Mouse (Mus musculus): ENCODE data around the gene Smap2. TPM values are rescaled to one million over a fixed set of nuclear protein-coding genes. Genes with fewer than 3 reads are reported as not detected.

Smap2 gene
- polyA plus RNA-seq, 1 experiment from 2014 or later: 23.2 TPM

DNA sequence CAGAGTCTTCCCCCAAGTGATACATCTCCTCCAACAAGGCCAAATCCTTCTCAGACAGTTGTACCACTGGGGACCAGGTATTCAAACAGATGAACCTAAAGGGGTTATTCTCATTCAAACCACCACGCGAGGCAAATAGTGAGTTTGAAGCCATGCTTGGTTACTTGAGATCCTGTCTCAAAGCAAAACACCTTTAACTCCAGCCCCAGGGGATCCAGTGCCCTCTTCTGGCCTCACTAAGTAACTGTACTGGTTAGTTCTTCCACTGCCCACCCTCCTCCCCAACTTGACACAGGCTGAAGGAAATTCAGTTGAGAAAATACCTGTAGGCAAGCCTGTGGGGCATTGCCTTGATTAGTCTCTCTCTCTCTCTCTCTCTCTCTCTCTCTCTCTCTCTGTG lies 16.0 kb upstream of the Smap2 start:
- Histone ChIP-seq H3K4me1 (replicated peaks; ENCODE audit: control insufficient read depth, insufficient read depth, low read length) (no peaks in the 10 kb centered on the region), H3K36me3 (ENCODE audit: control insufficient read depth, insufficient read depth) (no peaks in the 10 kb centered on the region), H3K27ac (ENCODE audit: low read depth, low read length) (no peak overlapping the region), H3K9ac (ENCODE audit: low read depth, low read length) (no peak overlapping the region), H3K4me3 (ENCODE audit: low read depth, low read length) (no peak overlapping the region), H3K27me3 (replicated peaks; ENCODE audit: control insufficient read depth, insufficient read depth, low read length) (no peaks in the 10 kb centered on the region), H3K4me2 (replicated peaks; ENCODE audit: low read depth) (no peak overlapping the region), H3K9me3 (ENCODE audit: control insufficient read depth) (no peaks in the 10 kb centered on the region)
- no peak for ATAC-seq
- 73% methylated on average over 2 of the region's 2 CpGs for WGBS
- peak; percentile 60 for TF ChIP-seq CTCF (IDR thresholded peaks at IDR 0.05; ENCODE audit: low read depth)

DNA sequence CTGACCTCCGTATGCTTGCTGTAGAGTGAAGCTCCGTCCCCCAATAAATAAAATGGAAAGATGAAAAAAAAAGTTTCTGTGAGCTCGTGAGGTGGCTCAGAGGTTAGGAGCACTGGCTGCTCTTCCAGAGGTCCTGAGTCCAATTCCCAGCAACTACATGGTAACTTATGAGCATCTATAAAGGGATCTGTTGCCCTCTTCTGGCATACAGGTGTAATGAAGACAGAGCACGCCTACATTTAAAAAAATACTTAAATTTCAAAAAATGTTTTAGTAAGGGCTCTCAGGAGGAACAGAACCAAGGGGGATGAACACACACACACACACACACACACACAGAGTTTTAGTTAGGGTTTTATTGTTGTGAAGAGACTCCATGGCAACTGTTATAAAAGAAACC lies 14.4 kb upstream of the Smap2 start:
- no peak overlapping the region for H3K27ac ChIP-seq (ENCODE audit: low read depth, low read length)
- H3K9me3 ChIP-seq (ENCODE audit: control insufficient read depth): no peaks in the 10 kb centered on the region
- WGBS: 48% methylated on average over 4 of the region's 4 CpGs
- H3K36me3 ChIP-seq (ENCODE audit: control insufficient read depth, insufficient read depth): no peaks in the 10 kb centered on the region
- no peak for ATAC-seq
- no peaks in the 10 kb centered on the region for H3K27me3 ChIP-seq (replicated peaks; ENCODE audit: control insufficient read depth, insufficient read depth, low read length)
- H3K4me3 ChIP-seq (ENCODE audit: low read depth, low read length): no peak overlapping the region
- no peaks in the 10 kb centered on the region for H3K4me1 ChIP-seq (replicated peaks; ENCODE audit: control insufficient read depth, insufficient read depth, low read length)
- no peak overlapping the region for H3K9ac ChIP-seq (ENCODE audit: low read depth, low read length)
- TF ChIP-seq CTCF (IDR thresholded peaks at IDR 0.05; ENCODE audit: low read depth): peak; percentile 62
- H3K4me2 ChIP-seq (replicated peaks; ENCODE audit: low read depth): no peak overlapping the region

DNA sequence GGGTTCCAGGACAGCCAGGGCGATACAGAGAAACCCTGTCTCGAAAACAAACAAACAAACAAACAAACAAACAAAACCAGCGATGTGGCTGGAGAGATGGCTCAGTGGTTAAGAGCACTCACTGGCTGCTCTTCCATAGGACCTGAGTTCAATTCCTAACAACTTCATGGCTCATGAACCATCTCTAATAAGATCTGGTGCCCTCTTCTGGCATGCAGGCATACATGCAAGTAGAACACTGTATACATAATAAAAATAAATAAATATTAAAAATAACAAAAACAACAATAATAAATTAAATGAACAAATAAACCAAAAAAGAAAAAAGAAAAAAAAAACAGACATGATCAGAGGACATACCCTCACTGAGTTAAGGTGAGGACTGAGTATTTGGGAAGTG lies 12.6 kb upstream of the Smap2 start:
- Histone ChIP-seq H3K4me3 (ENCODE audit: low read depth, low read length) (no peak overlapping the region), H3K9ac (ENCODE audit: low read depth, low read length) (no peak overlapping the region), H3K4me1 (replicated peaks; ENCODE audit: control insufficient read depth, insufficient read depth, low read length) (no peaks in the 10 kb centered on the region), H3K27me3 (replicated peaks; ENCODE audit: control insufficient read depth, insufficient read depth, low read length) (no peaks in the 10 kb centered on the region), H3K36me3 (ENCODE audit: control insufficient read depth, insufficient read depth) (no peaks in the 10 kb centered on the region), H3K9me3 (ENCODE audit: control insufficient read depth) (no peaks in the 10 kb centered on the region), H3K27ac (ENCODE audit: low read depth, low read length) (no peak overlapping the region), H3K4me2 (replicated peaks; ENCODE audit: low read depth) (no peak overlapping the region)
- WGBS: 60% methylated on average over 3 of the region's 3 CpGs
- TF ChIP-seq CTCF (IDR thresholded peaks at IDR 0.05; ENCODE audit: low read depth): 0 out of 2 replicates have a peak, but pooled peaks have one; percentile 32
- no peak for ATAC-seq

DNA sequence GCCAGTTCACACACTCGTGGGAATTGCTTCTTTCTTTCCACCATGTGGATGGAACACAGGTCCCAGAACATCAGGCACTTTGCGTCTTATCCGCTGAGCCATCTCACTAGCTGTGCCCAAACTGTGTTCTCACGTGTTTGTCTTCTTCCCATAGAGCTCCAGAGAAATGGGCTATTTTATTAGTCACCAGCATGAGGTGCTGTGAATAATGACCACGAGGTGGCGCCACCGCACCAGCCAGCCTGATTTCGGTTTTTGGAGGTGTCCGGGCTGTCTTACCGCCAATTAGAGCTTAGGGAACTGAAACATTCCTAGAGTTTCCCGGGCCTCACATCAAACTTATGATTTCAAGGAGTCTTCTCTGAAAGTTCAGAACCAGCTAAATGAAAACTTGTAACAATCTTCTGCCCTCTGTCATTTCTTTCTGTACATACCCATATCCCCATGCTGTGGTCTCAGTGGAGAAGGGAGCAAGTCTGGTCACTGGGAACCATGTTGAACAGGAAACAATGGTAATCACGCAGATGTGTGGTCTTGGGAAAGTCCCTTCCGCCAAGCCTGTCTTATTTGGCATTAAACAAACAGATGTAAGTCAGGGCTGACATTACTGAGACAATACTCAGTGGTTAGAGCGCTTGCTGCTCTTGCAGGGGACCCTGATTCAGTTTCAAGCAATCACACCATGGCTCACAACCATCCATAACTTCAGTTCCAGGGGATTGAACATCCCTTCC lies 11.8 kb upstream of the Smap2 start:
- TF ChIP-seq CTCF (IDR thresholded peaks at IDR 0.05; ENCODE audit: low read depth): peak; percentile 88
- H3K36me3 ChIP-seq (ENCODE audit: control insufficient read depth, insufficient read depth): no peaks in the 10 kb centered on the region
- no peaks in the 10 kb centered on the region for H3K9me3 ChIP-seq (ENCODE audit: control insufficient read depth)
- H3K4me3 ChIP-seq (ENCODE audit: low read depth, low read length): no peak overlapping the region
- 28% methylated on average over 14 of the region's 14 CpGs for WGBS
- no peaks in the 10 kb centered on the region for H3K27me3 ChIP-seq (replicated peaks; ENCODE audit: control insufficient read depth, insufficient read depth, low read length)
- H3K4me2 ChIP-seq (replicated peaks; ENCODE audit: low read depth): no peak overlapping the region
- H3K9ac ChIP-seq (ENCODE audit: low read depth, low read length): no peak overlapping the region
- ATAC-seq: 0 out of 2 replicates have a peak, but pooled peaks have one; percentile 28
- no peak overlapping the region for H3K27ac ChIP-seq (ENCODE audit: low read depth, low read length)
- H3K4me1 ChIP-seq (replicated peaks; ENCODE audit: control insufficient read depth, insufficient read depth, low read length): no peaks in the 10 kb centered on the region

DNA sequence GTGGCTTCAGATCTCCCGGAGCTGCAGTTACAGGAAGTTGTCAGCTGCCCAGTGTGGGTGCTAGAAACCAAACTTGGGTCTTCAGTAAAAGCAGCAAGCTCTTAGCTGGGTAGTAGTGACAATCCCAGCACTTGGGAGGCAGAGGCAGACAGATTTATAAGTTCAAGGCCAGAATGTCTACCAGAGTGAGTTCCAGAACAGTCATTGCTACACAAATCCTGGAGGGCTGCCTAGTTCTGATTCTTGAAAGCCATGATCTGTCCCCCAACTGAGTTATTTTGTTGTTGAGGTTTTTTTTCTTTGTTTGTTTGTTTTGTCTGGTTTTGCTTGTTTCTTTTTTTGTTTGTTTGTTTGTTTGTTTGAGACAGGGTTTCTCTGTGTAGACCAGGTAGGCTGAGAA lies 11.1 kb upstream of the Smap2 start:
- Histone ChIP-seq H3K27ac (ENCODE audit: low read depth, low read length) (no peak overlapping the region), H3K9me3 (ENCODE audit: control insufficient read depth) (no peaks in the 10 kb centered on the region), H3K4me1 (replicated peaks; ENCODE audit: control insufficient read depth, insufficient read depth, low read length) (no peaks in the 10 kb centered on the region), H3K9ac (ENCODE audit: low read depth, low read length) (no peak overlapping the region), H3K36me3 (ENCODE audit: control insufficient read depth, insufficient read depth) (no peaks in the 10 kb centered on the region), H3K27me3 (replicated peaks; ENCODE audit: control insufficient read depth, insufficient read depth, low read length) (no peaks in the 10 kb centered on the region), H3K4me3 (ENCODE audit: low read depth, low read length) (no peak overlapping the region), H3K4me2 (replicated peaks; ENCODE audit: low read depth) (no peak overlapping the region)
- TF ChIP-seq CTCF (IDR thresholded peaks at IDR 0.05; ENCODE audit: low read depth): no peak
- no peak for ATAC-seq
- 63% methylated on average over 1 of the region's 1 CpGs for WGBS

DNA sequence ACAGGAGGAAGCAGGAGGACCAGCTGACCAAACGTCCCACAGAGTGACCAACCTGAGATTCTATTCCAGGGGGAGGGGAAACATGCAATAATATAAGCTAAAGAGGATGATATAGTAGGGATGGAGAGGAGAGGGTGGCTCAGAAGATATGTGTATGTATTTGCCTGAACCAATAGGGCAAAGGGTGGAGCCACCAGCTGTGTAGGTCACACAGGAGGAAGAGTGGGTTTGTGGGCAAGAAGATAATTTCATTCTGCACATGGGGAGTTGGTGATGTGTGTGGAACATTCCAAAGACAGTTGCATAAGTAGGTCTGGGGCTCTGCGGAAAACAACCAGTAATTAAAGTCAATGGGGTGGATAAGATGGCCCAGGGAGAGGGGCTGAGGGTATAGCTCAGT lies 8.6 kb upstream of the Smap2 start:
- H3K27ac ChIP-seq (ENCODE audit: low read depth, low read length): no peak overlapping the region
- ATAC-seq: no peak
- TF ChIP-seq CTCF (IDR thresholded peaks at IDR 0.05; ENCODE audit: low read depth): no peak
- no peak overlapping the region for H3K9ac ChIP-seq (ENCODE audit: low read depth, low read length)
- H3K4me1 ChIP-seq (replicated peaks; ENCODE audit: control insufficient read depth, insufficient read depth, low read length): no peaks in the 10 kb centered on the region
- WGBS: 67% methylated on average over 2 of the region's 2 CpGs
- no peaks in the 10 kb centered on the region for H3K9me3 ChIP-seq (ENCODE audit: control insufficient read depth)
- no peaks in the 10 kb centered on the region for H3K27me3 ChIP-seq (replicated peaks; ENCODE audit: control insufficient read depth, insufficient read depth, low read length)
- no peaks in the 10 kb centered on the region for H3K36me3 ChIP-seq (ENCODE audit: control insufficient read depth, insufficient read depth)
- no peak overlapping the region for H3K4me2 ChIP-seq (replicated peaks; ENCODE audit: low read depth)
- no peak overlapping the region for H3K4me3 ChIP-seq (ENCODE audit: low read depth, low read length)

All from intestine, postnatal 0 days (tissue).